Mouse (Mus musculus) urinary bladder, postnatal 36 days (tissue): ENCODE measurements around the gene Moxd1.
A peak's percentile ranks its signal among the peaks of the same experiment; 100 is the strongest.
"Not testable (repeated sequence)": the region's sequence is repeated elsewhere in the genome, so short reads cannot be mapped to it uniquely, and the experiment has no call there.

Experiments used
- DNase-seq, 2 experiments: peaks; one replicate each; pipeline ENCODE4 v3.0.0; 2022; ENCODE audit warnings: low spot score in 2 of 2, mixed read lengths in 1 of 2

Moxd1 gene

GRCm38 (mm10) chr10:24271077-24271637 lies 47.8 kb downstream of the Moxd1 start:
- no peak for DNase-seq

- DNase-seq = no peak
Measured at GRCm38 (mm10) chr10:24276211-24276610, 52.9 kb downstream of the Moxd1 start.

GRCm38 (mm10) chr10:24282650-24283049 lies 59.3 kb downstream of the Moxd1 start:
- no peak for DNase-seq

- no peak for DNase-seq
Measured at GRCm38 (mm10) chr10:24291611-24292010, 68.3 kb downstream of the Moxd1 start.

- no peak for DNase-seq
Measured at GRCm38 (mm10) chr10:24292671-24293070, 69.4 kb downstream of the Moxd1 start.

- DNase-seq = no peak
Measured at GRCm38 (mm10) chr10:24296608-24297007, 73.3 kb downstream of the Moxd1 start.

GRCm38 (mm10) chr10:24297792-24298191 lies 74.5 kb downstream of the Moxd1 start:
- peak; percentile 10 to 14 for DNase-seq

- DNase-seq = peak; percentile 31 to 53
Measured at GRCm38 (mm10) chr10:24298260-24299244, 75.2 kb downstream of the Moxd1 start.

- peak; percentile 62 to 75 for DNase-seq
Measured at GRCm38 (mm10) chr10:24312191-24312611, 88.9 kb downstream of the Moxd1 start.

- DNase-seq = peak; percentile 39 to 66
Measured at GRCm38 (mm10) chr10:24317126-24317836, 94.0 kb downstream of the Moxd1 start.

GRCm38 (mm10) chr10:24320326-24320725 lies 97.0 kb downstream of the Moxd1 start:
- no peak for DNase-seq

GRCm38 (mm10) chr10:24323066-24323465 lies 99.7 kb downstream of the Moxd1 start:
- no peak for DNase-seq

- not testable (repeated sequence) for DNase-seq
Measured at GRCm38 (mm10) chr10:24327265-24327664, 103.9 kb downstream of the Moxd1 start.

GRCm38 (mm10) chr10:24332799-24333198 lies 109.5 kb downstream of the Moxd1 start:
- DNase-seq = no peak

GRCm38 (mm10) chr10:24339593-24340143 lies 116.4 kb downstream of the Moxd1 start:
- no peak for DNase-seq

- DNase-seq = no peak
Measured at GRCm38 (mm10) chr10:24340551-24341213, 117.4 kb downstream of the Moxd1 start.

- DNase-seq = no peak
Measured at GRCm38 (mm10) chr10:24341214-24341589, 117.9 kb downstream of the Moxd1 start.

GRCm38 (mm10) chr10:24343068-24343467 lies 119.8 kb downstream of the Moxd1 start:
- DNase-seq = no peak
